ENCODE assay signal across 17 mouse cellular contexts in genomic region chr3:150910091-150910490, GRCm38 (mm10).
A peak's percentile ranks its signal among the peaks of the same experiment; 100 is the strongest.
DNase-seq lines count a peak whose midpoint lies in the region.
"Had no signal": no experiment of that assay in that cellular context is flagged by ENCODE, and none has a peak within 500 bp of the region (broad histone marks: within the 10 kb centered on the region; RNA-seq: fewer than 3 reads in every experiment).

No protein-coding gene starts in this region.

- DNase-seq in adrenal gland, adult 2 months, result peak; percentile 1
- no peak for DNase-seq in adrenal gland, adult 8-10 months
- DNase-seq in kidney, adult 9 months, result peak; percentile 3
- DNase-seq in kidney, postnatal 4 days, result no peak
- peak; percentile 26 for DNase-seq in lung, postnatal 10 days
- DNase-seq in lung, postnatal 25 days (ENCODE audit: low spot score), result no peak
- DNase-seq in urinary bladder, postnatal 36 days (ENCODE audit: low spot score in 2 of 2), result no peak
- DNase-seq in gastrocnemius, adult 18-20 months (ENCODE audit: low spot score), result no peak
- DNase-seq: adrenal gland, postnatal 25 days; cerebellum, adult 8-10 months; cerebellum, postnatal 36 days; gastrocnemius, adult 2 months; left cerebral cortex, postnatal 4 days; midbrain, embryonic 14.5 days; right cerebral cortex, postnatal 14 days; thymus, adult 2 months; thymus, postnatal 4 days had no signal

Comparison
In these comparisons a context has a peak if more than half of its experiments do, and no peak if none do; other contexts are left out.
1. DNase-seq: peak in adrenal gland, adult 2 months (single experiment), kidney, adult 9 months (single experiment) and lung, postnatal 10 days (single experiment); none in adrenal gland, adult 8-10 months (single experiment), kidney, postnatal 4 days (0 of 2), lung, postnatal 25 days (single experiment), urinary bladder, postnatal 36 days (0 of 2) and gastrocnemius, adult 18-20 months (single experiment).